Mouse (Mus musculus) kidney, postnatal 25 days (tissue): ENCODE results near the gene Gpbp1.

Source experiments
- DNase-seq, 2 experiments: peaks; one replicate each; pipeline ENCODE4 v3.0.0; 2021; ENCODE audit warnings: mixed read lengths in 2 of 2

Gpbp1 gene

DNA sequence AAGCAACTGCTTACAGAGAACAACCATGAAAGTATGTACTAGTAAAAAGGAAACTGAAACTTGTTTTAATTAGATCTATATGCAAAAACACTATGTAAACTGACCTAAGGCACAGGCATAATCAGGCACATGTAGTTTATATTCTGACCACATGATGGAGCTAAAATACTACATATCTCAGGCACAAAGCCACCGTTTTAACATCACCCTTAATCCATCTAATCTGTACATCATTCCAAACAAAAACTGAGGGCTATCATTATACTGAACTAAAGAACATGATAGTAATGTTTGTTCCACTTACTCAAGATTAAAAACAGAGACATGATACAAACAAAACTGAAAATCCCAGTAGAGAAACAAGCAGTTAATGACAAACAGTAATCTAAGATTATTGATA is 28.5 kb downstream of the Gpbp1 start:
- no peak for DNase-seq

DNA sequence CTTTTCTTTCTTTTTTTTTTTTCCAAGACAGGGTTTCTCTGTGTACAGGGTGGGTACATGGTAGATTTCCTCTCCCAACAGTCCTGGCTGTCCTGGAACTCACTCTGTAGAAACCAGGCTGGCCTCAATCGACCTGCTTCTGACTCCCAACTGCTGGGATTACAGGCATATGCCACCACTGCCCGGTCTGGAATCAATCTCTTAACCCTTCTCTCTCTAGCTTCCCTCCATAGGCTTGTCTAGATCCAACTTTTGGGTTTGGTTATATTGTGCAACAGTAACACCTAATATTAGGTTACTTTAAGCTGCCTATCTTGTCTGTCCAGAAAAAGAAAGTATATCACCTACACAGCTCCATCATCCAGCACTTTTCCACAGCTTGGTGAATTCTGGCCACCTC is 33.1 kb downstream of the Gpbp1 start:
- no peak for DNase-seq

GRCm38 (mm10) chr13:111444325-111444724 is 45.6 kb downstream of the Gpbp1 start:
- DNase-seq, result no peak

DNA sequence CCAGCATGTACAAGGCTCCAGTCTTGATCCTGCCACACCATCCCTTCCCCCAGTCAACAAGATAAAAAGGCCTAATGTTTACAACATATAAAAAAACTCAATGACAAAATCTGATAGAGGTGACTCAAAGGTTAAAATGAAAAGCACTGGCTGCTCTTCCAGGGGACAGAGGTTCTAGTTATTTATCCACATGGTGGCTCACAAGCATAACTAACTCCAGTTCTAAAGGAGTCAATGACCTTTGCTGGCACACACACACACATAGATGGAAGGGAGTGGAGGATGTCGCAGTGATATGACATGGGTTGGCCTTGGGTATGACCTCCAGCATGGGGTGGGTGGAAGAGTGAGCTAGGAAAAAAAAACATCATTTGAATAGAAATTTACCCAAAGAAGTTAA is 58.7 kb downstream of the Gpbp1 start:
- DNase-seq, result no peak

- no peak for DNase-seq
Measured at GRCm38 (mm10) chr13:111421330-111421729, 68.6 kb downstream of the Gpbp1 start.

- no peak for DNase-seq
Measured at GRCm38 (mm10) chr13:111418087-111418486, 71.8 kb downstream of the Gpbp1 start.

GRCm38 (mm10) chr13:111413156-111413555 is 76.8 kb downstream of the Gpbp1 start:
- DNase-seq, result peak; percentile 51 to 86

DNA sequence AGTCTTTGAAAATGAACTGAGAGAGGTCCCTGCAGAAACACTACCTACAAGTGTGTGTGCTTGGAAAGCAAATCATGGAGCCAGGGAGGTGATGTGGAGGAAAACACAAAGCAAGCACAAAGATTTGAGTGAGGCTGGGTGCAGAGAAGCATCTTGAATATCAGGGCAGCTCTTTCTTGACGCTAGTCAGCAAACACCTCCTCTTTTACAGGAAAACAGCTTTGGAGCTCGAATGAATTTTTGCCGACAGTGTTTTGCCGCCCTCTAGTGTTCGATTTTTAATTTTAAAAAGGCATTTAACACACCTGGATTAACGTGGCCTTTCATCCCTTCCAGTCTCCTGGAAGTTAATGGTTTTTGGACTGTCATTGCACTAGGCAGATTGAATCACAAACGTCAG is 79.1 kb downstream of the Gpbp1 start:
- DNase-seq, result peak in 1 of 2 experiments; percentile 37

DNA sequence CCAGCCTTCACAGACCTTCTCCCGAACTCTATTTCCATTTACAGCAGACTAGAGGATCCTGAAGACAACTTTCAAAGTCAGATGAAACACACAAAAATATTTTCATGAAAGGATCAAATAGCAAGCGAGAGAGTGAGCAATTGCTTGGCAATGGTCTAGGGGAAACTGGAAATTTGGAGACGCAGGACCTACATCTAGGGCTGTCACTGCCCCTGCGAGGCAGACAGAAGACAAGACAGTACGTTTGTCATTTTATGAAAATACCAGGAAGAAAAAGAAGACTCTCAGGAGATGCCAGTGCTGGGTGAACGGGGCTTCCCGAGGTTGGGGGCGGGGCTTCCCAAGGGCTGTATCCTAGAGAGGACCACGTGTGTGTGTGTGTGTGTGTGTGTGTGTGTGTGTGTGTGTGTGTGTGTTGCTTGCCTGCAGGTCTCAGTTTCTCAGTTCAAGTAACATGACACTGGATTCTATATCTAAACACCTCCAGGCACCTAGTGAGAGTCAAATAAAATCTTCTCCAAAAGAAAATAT is 83.0 kb downstream of the Gpbp1 start:
- DNase-seq, result no peak

DNA sequence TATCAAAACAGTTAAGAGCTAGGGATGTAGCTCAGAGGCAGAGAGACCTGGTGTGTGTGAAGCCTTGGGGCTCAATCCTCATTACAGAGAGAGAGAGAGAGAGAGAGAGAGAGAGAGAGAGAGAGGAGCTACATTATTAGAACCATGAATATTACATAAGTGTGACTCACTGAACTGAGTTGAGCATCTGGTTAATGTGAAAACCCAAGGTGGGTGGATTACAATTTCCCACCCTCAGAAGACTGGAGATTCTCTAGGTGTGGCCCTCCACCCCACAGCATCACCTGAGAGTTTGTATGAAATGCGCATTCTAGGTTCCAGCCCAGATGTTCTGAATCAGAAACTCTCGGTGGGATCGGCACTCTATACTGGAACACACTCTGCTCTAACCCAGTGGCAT is 84.0 kb downstream of the Gpbp1 start:
- no peak for DNase-seq

DNA sequence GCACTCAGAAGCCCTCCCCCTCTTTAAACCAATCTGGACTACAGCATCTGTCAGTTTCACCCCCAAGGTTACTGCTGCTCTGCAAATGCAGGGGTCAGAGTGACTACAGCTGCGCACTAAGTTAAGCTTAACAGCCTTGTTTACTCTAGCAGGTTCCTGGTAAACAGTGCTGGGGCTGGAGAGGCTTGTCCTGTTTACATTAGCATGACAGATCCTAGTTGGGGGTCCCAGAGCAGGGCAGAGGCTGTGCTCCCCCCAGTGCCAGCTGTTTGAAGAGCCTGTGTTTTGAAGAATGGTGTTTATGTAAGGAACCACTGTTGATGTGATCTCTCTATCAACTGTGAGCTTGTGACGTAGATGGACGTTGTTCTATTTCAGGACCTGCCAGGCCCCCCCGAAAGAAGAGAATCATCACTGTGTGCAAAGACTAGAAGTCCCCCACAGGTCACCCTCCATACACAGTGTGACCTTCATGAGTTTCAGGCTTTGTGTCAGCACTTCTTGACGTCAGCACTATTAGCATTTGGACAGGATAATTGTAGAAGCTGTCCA is 92.2 kb downstream of the Gpbp1 start:
- no peak for DNase-seq

GRCm38 (mm10) chr13:111397061-111397460 is 92.8 kb downstream of the Gpbp1 start:
- no peak for DNase-seq

DNA sequence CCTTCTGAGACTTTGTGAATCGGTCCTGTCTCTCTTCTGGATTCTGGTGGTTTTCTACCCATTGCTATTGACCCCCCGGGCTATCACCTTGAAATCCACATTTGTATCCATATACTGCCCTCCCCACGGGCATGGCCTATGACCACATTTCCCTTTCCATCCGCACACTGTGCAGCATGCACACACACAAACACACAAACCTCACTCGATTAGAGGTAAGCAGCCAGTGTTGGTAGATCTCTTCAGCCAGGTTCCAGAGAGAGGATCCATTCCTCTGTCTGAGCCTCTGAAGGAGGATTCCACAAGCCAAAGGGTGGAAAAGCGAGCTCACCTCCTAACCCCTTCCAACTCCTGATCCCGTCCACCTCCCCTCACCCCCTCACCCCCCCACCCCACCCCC is 94.4 kb downstream of the Gpbp1 start:
- no peak for DNase-seq

DNA sequence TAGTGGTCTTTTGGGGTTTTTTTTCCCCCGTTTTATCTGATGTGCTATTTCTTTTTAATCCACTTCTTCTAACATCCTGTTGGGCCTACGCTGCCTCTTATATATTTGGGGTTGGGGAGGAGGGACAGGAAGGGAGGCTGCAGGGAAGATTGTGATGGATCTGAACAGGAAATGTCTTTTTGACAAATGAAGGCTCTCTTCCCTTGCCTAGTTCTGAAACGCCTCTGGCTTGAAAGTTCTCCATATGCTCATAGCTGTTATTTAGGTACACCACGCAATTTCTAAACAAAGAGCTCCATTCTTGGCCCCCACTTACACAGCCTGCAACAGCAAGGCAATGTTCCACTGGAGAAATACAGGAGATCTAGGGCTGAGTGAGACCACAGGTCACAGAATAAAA is 95.0 kb downstream of the Gpbp1 start:
- no peak for DNase-seq

- no peak for DNase-seq
Measured at GRCm38 (mm10) chr13:111394341-111394740, 95.6 kb downstream of the Gpbp1 start.

DNA sequence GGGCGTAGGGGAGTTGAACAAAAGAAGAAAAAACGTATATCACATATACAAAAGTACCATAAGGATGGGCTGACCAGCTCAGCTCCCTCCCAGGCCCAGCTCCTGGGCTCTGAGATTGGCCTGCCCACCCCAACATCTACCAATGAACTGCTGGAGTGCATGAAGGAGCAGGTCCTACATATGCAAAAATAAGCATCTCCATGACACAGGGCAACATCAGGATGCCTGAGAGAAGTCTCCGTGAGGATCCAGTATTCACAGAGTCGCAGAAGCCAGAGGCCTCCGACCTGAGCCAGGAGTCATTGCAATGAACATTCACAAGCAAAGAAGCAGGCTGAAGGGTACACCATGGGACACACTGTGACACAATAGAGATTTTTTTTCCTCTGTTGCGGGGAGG is 96.5 kb downstream of the Gpbp1 start:
- no peak for DNase-seq

GRCm38 (mm10) chr13:111391426-111391825 is 98.5 kb downstream of the Gpbp1 start:
- no peak for DNase-seq

GRCm38 (mm10) chr13:111391011-111391410 is 98.9 kb downstream of the Gpbp1 start:
- DNase-seq, result no peak

DNA sequence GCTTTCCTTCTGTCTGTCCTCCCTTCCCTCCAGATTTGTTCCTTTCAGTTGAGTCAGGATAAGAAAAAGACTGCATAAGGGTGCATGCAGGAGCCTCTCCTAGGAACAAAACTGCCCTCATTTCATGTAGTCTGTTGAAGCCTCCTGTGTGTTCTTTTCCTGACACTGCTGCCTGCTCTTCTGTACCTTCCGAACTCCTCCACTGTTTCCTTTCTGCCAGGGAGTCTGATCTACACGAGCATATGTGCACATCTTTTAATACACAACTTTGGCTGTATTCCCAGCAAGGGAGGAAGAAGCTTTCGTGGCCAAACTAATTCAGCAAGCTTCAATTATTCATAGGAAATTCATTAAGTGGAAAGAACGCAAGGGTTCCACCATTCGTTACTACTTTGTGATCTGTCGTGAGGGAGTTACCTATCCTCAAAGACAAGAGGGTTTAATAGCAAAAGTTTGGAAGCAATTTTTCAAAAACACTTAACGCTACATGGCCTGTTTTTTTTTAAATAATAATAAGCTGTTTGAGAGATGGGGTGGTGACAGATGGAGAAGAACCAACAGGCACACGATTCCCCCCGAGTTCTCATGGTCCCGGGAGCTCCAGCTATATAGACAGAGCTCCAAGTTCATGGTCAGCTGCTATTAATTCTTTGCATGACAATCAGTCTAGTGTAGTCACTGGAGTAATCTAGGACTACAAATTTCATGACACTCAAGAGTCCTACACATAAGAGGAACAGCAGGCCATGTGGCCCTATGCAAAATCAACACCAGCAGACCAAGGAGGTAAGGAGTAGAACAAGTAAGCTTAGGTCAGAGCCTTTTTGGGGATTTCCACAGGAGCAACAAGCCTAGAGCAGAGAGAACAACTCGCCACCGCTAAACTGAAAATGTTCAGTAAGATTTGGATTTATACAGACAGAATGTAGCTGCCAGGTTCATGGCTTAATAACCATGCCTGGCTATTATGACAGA is 105.6 kb downstream of the Gpbp1 start:
- DNase-seq, result no peak
